Mouse (Mus musculus) gastrocnemius, postnatal 25 days (tissue): ENCODE measurements around the gene Gm10696. TPM values are rescaled to one million over a fixed set of nuclear protein-coding genes. Genes with fewer than 3 reads are reported as not detected.
"Not testable (repeated sequence)": the region's sequence is repeated elsewhere in the genome, so short reads cannot be mapped to it uniquely, and the experiment has no call there.

Experiments used
- DNase-seq: peaks from one replicate; pipeline ENCODE4 v3.0.0; 2022
- long read RNA-seq, 2 experiments: library from polyadenylated mRNA; stranded (forward); transcript quantifications; one replicate each; pipeline ENCODE4 v2.0.0; 2021
- total RNA-seq, 2 experiments: library from RNA; stranded (reverse); gene quantifications; 1 replicate in 1 of 2; 2 replicates in 1 of 2; pipeline ENCODE4 v1.2.3; 2021

Gm10696 gene
- total RNA-seq: not detected
- long read RNA-seq, experiment 1: 0 reads
- long read RNA-seq, experiment 2: 0 reads

- not testable (repeated sequence) for DNase-seq
Observed at GRCm38 (mm10) chr3:94178093-94178492, at the start of gene Gm10696. Gene Gm10696 (minus strand): TSS chr3:94178193.

DNA sequence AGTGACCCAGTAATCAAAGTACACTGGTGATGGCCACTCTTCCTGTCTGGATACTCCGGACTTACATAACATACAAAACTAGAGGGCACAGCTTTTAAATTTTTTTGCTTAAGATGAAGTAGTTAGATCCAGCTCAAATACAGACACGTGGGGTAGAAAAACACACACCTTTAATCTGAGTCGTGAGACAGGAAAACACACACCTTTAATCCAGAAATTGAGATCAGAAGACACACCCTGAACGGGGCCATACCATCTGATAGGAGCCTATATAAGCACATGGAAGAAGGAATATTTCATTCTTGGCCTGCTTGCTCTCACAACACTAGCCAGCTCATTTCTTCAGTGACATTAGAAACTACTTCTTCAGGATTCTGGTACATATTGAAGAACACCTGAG lies 18.4 kb upstream of the Gm10696 start, which contains the start of gene Gm5286:
Gm5286 (plus strand) TSS at position 301 of the 400 bp plus-strand sequence.
- not testable (repeated sequence) for DNase-seq

GRCm38 (mm10) chr3:94167351-94167750 lies 10.6 kb downstream of the Gm10696 start:
- DNase-seq: not testable (repeated sequence)

Other genes starting within 250 kb of the Gm10696 start
- not detected for gene Gm9117, start 234.7 kb downstream of the Gm10696 start, total RNA-seq
- gene Tdpoz5, start 216.9 kb downstream of the Gm10696 start, total RNA-seq: not detected
- gene Gm9125, start 123.3 kb downstream of the Gm10696 start, total RNA-seq: not detected
- not detected for gene Gm10697, start 105.5 kb downstream of the Gm10696 start, total RNA-seq
- not detected for gene Gm5286, start 18.5 kb upstream of the Gm10696 start, total RNA-seq
- gene Gm4778, start 85.8 kb upstream of the Gm10696 start, total RNA-seq: not detected
- 1 to 10 TPM; 8.1 to 8.2 TPM for gene Them4, start 131.9 kb upstream of the Gm10696 start, total RNA-seq
- gene Them5, start 163.9 kb upstream of the Gm10696 start, total RNA-seq: under 1 TPM in 1 of 2 experiments, not detected in 1; 0.28 TPM
- gene C2cd4d, start 184.2 kb upstream of the Gm10696 start, total RNA-seq: not detected
- 10 to 100 TPM; 43.8 to 52.8 TPM for gene Rorc, start 194.6 kb upstream of the Gm10696 start, total RNA-seq
- gene Lingo4, start 220.3 kb upstream of the Gm10696 start, total RNA-seq: under 1 TPM; 0.11 to 0.13 TPM
- gene Tdrkh, start 235.1 kb upstream of the Gm10696 start, total RNA-seq: 1 to 10 TPM; 1.5 to 2.0 TPM